Mouse (Mus musculus) erythroblast, embryonic 14.5 days (primary cell): ENCODE measurements around the gene Nrl.

ENCODE experiments used
- GATA1 ChIP-seq: IDR thresholded peaks from 2 replicates; pipeline ENCODE4 v1.6.1; 2012; ENCODE audit warnings: low read length, inconsistent platforms, mixed read lengths
- TAL1 ChIP-seq: IDR thresholded peaks from 3 replicates; pipeline ENCODE4 v1.6.1; 2012; ENCODE audit warnings: low read length, inconsistent platforms, mixed read lengths

DNA sequence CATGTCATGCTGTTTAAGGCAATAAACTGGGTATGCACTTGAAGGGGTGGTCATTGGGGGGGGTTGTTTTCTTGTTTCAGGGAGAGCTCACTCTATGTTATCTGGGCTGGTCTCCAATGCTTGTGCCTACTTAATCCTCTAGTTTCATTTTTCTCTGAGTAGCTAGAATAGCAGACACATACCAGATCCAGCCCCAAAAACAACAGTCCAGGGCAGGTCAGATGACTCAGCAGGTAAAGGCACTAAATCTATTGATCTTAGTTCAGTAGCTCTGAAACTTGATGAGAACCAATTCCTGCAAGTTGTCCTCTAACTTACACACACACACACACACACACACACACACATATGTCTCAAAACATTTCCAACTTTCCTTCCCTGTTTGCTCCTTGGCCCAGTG, 47.0 kb upstream of the Nrl start:
- TF ChIP-seq GATA1, result no peak
- no peak for TF ChIP-seq TAL1
